Mouse (Mus musculus): ENCODE measurements at regions not wholly inside any gene's neighbourhood (a gene's known extent, or its start where the extent isn't known, plus 50 kb on each side); places are given as distances from the start of the nearest gene placed in this dataset.

DNA sequence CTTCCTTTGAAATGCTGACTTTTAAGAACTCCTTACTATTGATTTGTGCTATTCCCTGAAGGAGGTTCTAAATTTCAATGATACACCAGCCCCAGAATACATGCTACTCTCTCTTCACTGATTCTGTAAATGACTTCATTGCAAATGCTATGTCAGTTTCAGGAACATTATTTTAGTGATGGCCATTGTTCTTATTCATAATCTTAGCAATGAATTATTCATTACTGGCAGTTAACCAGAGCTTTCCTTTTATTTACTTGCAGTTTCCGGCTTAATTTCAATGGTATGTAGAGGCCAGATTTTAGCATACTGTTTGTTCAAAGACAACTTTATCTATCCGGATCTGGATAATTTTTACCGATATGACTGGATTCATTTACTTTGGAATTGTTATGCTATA lies 114.1 kb upstream of the Arhgap18 start:
- TF ChIP-seq CTCF (IDR thresholded peaks at IDR 0.05; ENCODE audit: low read depth) (no peak), EP300 (optimal IDR thresholded peaks at IDR 0.05) (no peak)
